Comparison of ENCODE assay signal across 7 mouse cellular contexts in the genomic region with DNA sequence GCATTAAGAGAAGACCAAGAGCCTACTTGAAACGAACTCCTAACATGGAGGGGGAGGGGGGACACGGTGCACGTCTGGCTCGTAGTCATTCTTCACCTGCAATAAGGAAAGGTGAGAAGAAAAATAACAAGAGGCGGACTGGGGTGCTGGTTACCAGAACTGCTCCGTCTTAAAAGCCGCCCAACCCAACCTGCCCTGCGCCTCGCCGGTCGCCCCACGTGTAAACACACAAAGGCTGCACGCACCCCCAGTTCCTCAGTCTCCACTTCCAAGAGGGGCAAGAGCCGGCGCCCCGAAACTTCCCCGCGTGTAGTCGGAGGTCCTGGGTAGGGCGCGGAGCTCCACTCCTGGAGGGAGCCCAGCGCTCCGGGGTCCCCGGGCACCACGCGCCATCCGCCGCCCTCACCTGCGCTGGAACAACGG. TPM values are rescaled to one million over a fixed set of nuclear protein-coding genes. Genes with fewer than 3 reads are reported as not detected.
DNase-seq lines count a peak whose midpoint lies in the region; ATAC-seq lines count a peak whose summit lies in the region.

No protein-coding gene starts in this region.

- WGBS in embryonic facial prominence, embryonic 12.5 days = under 1% methylated on average over 30 of the region's 30 CpGs
- WGBS in intestine, embryonic 15.5 days = under 1% methylated on average over 30 of the region's 30 CpGs
- WGBS in neural tube, embryonic 12.5 days = under 1% methylated on average over 30 of the region's 30 CpGs

- H3K9me3 ChIP-seq in embryonic facial prominence, embryonic 12.5 days = no peaks in the 10 kb centered on the region
- no peaks in the 10 kb centered on the region for H3K9me3 ChIP-seq in intestine, embryonic 15.5 days
- H3K9me3 ChIP-seq in neural tube, embryonic 12.5 days = no peaks in the 10 kb centered on the region

- ATAC-seq in embryonic facial prominence, embryonic 12.5 days (ENCODE audit: insufficient number of reproducible peaks, insufficient read depth, low FRiP score, low TSS enrichment) = peak; percentile 59; the same call in 1 of the 2 replicates
- peak; percentile 29 for ATAC-seq in intestine, embryonic 15.5 days
- ATAC-seq in neural tube, embryonic 12.5 days (ENCODE audit: low FRiP score, low read depth) = no peak

- H3K27ac ChIP-seq in embryonic facial prominence, embryonic 12.5 days = peak overlapping the region; percentile 94
- peak overlapping the region; percentile 96 for H3K27ac ChIP-seq in intestine, embryonic 15.5 days
- peak overlapping the region; percentile 70 for H3K27ac ChIP-seq in neural tube, embryonic 12.5 days

- no peaks in the 10 kb centered on the region for H3K36me3 ChIP-seq in embryonic facial prominence, embryonic 12.5 days
- no peaks in the 10 kb centered on the region for H3K36me3 ChIP-seq in intestine, embryonic 15.5 days
- H3K36me3 ChIP-seq in neural tube, embryonic 12.5 days = no peaks in the 10 kb centered on the region

- no peaks in the 10 kb centered on the region for H3K27me3 ChIP-seq in embryonic facial prominence, embryonic 12.5 days
- no peaks in the 10 kb centered on the region for H3K27me3 ChIP-seq in intestine, embryonic 15.5 days (replicated peaks)
- no peaks in the 10 kb centered on the region for H3K27me3 ChIP-seq in neural tube, embryonic 12.5 days (replicated peaks)

- peak overlapping the region; percentile 98 for H3K9ac ChIP-seq in embryonic facial prominence, embryonic 12.5 days
- H3K9ac ChIP-seq in intestine, embryonic 15.5 days = peak overlapping the region; percentile 83
- peak overlapping the region; percentile 96 for H3K9ac ChIP-seq in neural tube, embryonic 12.5 days

- H3K4me2 ChIP-seq in embryonic facial prominence, embryonic 12.5 days (replicated peaks) = peak overlapping the region; percentile 63
- peak overlapping the region; percentile 80 for H3K4me2 ChIP-seq in intestine, embryonic 15.5 days (replicated peaks)
- peak overlapping the region; percentile 76 for H3K4me2 ChIP-seq in neural tube, embryonic 12.5 days (replicated peaks)

- H3K4me1 ChIP-seq in embryonic facial prominence, embryonic 12.5 days = peaks cover 15% of the 10 kb centered on the region; the same call in 1 of the 2 replicates
- H3K4me1 ChIP-seq in intestine, embryonic 15.5 days (replicated peaks) = 0 out of 2 replicates have a peak, but pooled peaks cover 9% of the 10 kb centered on the region
- peaks cover 17% of the 10 kb centered on the region for H3K4me1 ChIP-seq in neural tube, embryonic 12.5 days

- H3K4me3 ChIP-seq in embryonic facial prominence, embryonic 12.5 days = peak overlapping the region; percentile 87
- H3K4me3 ChIP-seq in intestine, embryonic 15.5 days (replicated peaks) = peak overlapping the region; percentile 86
- peak overlapping the region; percentile 94 for H3K4me3 ChIP-seq in neural tube, embryonic 12.5 days

- DNase-seq in ovary, postnatal 10 days (ENCODE audit: low spot score) = peak; percentile 13
- no peak for DNase-seq in ovary, postnatal 14 days (ENCODE audit: low spot score)
- no peak for DNase-seq in frontal cortex, postnatal 36 days (ENCODE audit: low spot score in 2 of 2)
- no peak for DNase-seq in adipocyte (ENCODE audit: low spot score)

RNA-seq across cellular contexts. Expression of a gene that starts 1.9 kb away (rescaled TPM):
- 143 and 147 TPM in 2 replicates for polyA plus RNA-seq in embryonic facial prominence, embryonic 12.5 days (2016; fragmentation: Nextera tagmentation; extraction: Ambion mirVana)
- polyA plus RNA-seq in intestine, embryonic 15.5 days (2015; fragmentation: Nextera tagmentation; extraction: Ambion mirVana) = 96.9 and 106 TPM in 2 replicates
- polyA plus RNA-seq in neural tube, embryonic 12.5 days (2016; fragmentation: Nextera tagmentation; extraction: Ambion mirVana) = 169 and 174 TPM in 2 replicates

RNA-seq across cellular contexts. Expression of a gene that starts 48.3 kb away (rescaled TPM):
- polyA plus RNA-seq in embryonic facial prominence, embryonic 12.5 days (2016; fragmentation: Nextera tagmentation; extraction: Ambion mirVana) = 21.0 and 21.2 TPM in 2 replicates
- 13.9 and 14.4 TPM in 2 replicates for polyA plus RNA-seq in intestine, embryonic 15.5 days (2015; fragmentation: Nextera tagmentation; extraction: Ambion mirVana)
- polyA plus RNA-seq in neural tube, embryonic 12.5 days (2016; fragmentation: Nextera tagmentation; extraction: Ambion mirVana) = 15.9 TPM in 2 replicates
